Mouse (Mus musculus): ENCODE results near the gene Casp12. TPM values are rescaled to one million over a fixed set of nuclear protein-coding genes. Genes with fewer than 3 reads are reported as not detected.

The Casp12 gene
- 7.5 TPM for polyA plus RNA-seq (2012; fragmentation: generic; extraction: Trizol)

DNA sequence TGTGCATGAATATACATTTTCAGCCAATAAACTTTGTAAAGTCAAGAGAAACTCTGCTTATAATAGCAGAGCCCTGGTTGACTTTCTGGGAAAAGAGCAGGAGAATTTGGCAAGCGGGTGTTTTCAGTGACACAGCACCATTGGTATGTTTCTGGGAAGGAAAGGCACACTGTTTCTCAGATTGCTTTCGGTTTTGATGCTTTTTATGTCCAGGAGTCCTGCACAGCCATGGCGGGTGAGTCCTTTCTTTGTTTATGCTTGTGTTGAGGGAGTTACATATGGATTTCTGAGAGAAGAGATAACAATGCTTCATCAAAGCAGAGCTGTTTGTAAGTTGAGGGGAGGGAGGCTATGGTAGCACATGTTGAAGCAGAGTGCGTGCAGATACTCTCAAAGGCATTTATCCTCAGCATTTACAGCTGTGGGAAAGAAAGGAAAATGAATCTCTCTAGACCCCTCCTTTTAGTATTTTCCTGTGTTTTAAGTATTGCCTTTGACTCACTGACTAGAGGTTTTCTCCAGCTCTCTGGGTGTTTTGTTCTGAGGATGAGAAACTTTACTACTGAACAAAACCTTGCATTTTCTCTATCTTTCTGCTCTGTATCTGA, at the start of gene Casp12:
Gene Casp12, plus strand, starts transcription at position 140 of the 608 bp plus-strand sequence.
- Histone ChIP-seq H3K4me3 (peak within 1 kb of the TSS; percentile 16), H3K27me3 (ENCODE audit: control insufficient read depth, insufficient read depth, insufficient read length) (no peaks in the 10 kb centered on the region)
- TF ChIP-seq POLR2A (IDR thresholded peaks at IDR 0.05; ENCODE audit: insufficient read length, low read depth) (no peak), USF1 (IDR thresholded peaks at IDR 0.05; ENCODE audit: low read depth) (no peak), MAX (IDR thresholded peaks at IDR 0.05; ENCODE audit: low read depth) (no peak), MYOG (IDR thresholded peaks at IDR 0.05; ENCODE audit: control insufficient read depth in 1 of 3, insufficient read depth in 1 of 3, insufficient read length in 2 of 3, low read depth in 2 of 3) (no peak), CEBPB (IDR thresholded peaks at IDR 0.05; ENCODE audit: insufficient read depth, poor library complexity, severe bottlenecking) (no peak), TCF12 (IDR thresholded peaks at IDR 0.05; ENCODE audit: insufficient read depth, poor library complexity, severe bottlenecking) (no peak), MYOD1 (IDR thresholded peaks at IDR 0.05; ENCODE audit: control insufficient read depth in 1 of 3, insufficient read length in 2 of 3, low read depth in 2 of 3) (no peak), REST (IDR thresholded peaks at IDR 0.05; ENCODE audit: insufficient read depth, insufficient read length) (no peak), TCF3 (IDR thresholded peaks at IDR 0.05; ENCODE audit: insufficient read length, low read depth) (no peak)

DNA sequence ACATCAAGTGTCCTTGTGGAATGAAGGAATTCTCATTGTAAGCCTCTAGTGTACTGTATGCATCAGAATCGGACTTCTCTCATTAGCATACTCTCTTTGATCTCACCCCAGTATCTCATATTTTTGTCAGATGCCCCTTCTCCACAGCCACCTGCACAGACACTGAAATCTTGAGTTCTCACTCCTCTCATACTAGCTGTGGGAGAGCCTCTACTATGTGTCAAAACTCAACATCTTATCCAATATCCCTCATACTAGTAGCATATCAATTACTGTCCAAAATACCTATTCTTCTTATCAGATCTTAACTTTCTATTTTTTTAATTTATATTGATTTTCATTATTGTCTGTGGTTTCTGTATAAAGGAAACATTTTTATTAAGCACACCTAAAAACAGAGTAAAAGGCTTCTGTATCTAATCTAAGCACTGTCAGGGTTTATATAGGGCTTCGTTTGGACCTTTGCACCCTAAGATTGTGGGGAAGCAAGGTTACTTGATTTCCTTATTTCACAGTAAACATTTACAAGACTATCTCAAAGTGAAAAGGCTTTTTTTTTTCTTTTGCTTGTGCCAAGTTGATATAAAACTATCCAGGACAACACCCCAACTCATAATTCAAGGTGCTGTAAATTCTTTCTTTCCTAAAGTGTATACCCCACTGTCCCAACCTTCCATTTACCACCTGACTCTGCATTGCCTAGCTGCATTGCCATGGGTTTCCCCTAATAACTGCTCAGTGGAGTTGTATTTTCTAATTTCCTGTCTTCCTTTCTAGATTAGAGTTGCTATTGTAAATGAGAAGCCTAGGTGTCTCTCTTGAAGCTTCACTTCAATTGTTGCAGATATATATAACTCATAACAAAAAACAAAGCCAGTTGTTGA, 48.6 kb upstream of the Casp12 start:
- Histone ChIP-seq H3K36me3 (ENCODE audit: control insufficient read depth, insufficient read depth) (no peaks in the 10 kb centered on the region), H3K4me2 (ENCODE audit: low read depth) (no peak overlapping the region), H3K27me3 (ENCODE audit: control insufficient read depth, insufficient read depth, insufficient read length) (no peaks in the 10 kb centered on the region), H3K79me2 (ENCODE audit: control insufficient read depth, insufficient read depth) (no peaks in the 10 kb centered on the region), H3K4me3 (no peak overlapping the region), H3ac (ENCODE audit: control insufficient read depth, insufficient read length) (no peak overlapping the region)
- no peak for TF ChIP-seq MAX (IDR thresholded peaks at IDR 0.05; ENCODE audit: low read depth)
- no peak for TF ChIP-seq POLR2AphosphoS2 (IDR thresholded peaks at IDR 0.05; ENCODE audit: insufficient read length, low read depth)
- no peak for TF ChIP-seq MYOG (IDR thresholded peaks at IDR 0.05; ENCODE audit: control insufficient read depth in 1 of 3, insufficient read depth in 1 of 3, insufficient read length in 2 of 3, low read depth in 2 of 3)
- TF ChIP-seq E2F4 (IDR thresholded peaks at IDR 0.05; ENCODE audit: insufficient read depth): no peak
- TF ChIP-seq TCF12 (IDR thresholded peaks at IDR 0.05; ENCODE audit: insufficient read depth, poor library complexity, severe bottlenecking): no peak
- no peak for TF ChIP-seq USF1 (IDR thresholded peaks at IDR 0.05; ENCODE audit: low read depth)
- no peak for TF ChIP-seq POLR2A (IDR thresholded peaks at IDR 0.05; ENCODE audit: insufficient read length, low read depth)
- TF ChIP-seq MYOD1 (IDR thresholded peaks at IDR 0.05; ENCODE audit: control insufficient read depth in 1 of 3, insufficient read length in 2 of 3, low read depth in 2 of 3): no peak
- TF ChIP-seq REST (IDR thresholded peaks at IDR 0.05; ENCODE audit: insufficient read depth, insufficient read length): no peak
- no peak for TF ChIP-seq TCF3 (IDR thresholded peaks at IDR 0.05; ENCODE audit: insufficient read length, low read depth)
- TF ChIP-seq CEBPB (IDR thresholded peaks at IDR 0.05; ENCODE audit: insufficient read depth, poor library complexity, severe bottlenecking): no peak
- TF ChIP-seq SRF (IDR thresholded peaks at IDR 0.05; ENCODE audit: control insufficient read depth, insufficient read length, low read depth): no peak

More for the DNA sequence above, at the start of gene Casp12:
- no peak within 1 kb of the TSS for H3ac ChIP-seq (ENCODE audit: control insufficient read depth, insufficient read length)
- H3K4me2 ChIP-seq (ENCODE audit: low read depth): peak within 1 kb of the TSS; percentile 71
- no peaks in the 10 kb centered on the region for H3K79me2 ChIP-seq (ENCODE audit: control insufficient read depth, insufficient read depth)
- H3K36me3 ChIP-seq (ENCODE audit: control insufficient read depth, insufficient read depth): no peaks in the 10 kb centered on the region

DNA sequence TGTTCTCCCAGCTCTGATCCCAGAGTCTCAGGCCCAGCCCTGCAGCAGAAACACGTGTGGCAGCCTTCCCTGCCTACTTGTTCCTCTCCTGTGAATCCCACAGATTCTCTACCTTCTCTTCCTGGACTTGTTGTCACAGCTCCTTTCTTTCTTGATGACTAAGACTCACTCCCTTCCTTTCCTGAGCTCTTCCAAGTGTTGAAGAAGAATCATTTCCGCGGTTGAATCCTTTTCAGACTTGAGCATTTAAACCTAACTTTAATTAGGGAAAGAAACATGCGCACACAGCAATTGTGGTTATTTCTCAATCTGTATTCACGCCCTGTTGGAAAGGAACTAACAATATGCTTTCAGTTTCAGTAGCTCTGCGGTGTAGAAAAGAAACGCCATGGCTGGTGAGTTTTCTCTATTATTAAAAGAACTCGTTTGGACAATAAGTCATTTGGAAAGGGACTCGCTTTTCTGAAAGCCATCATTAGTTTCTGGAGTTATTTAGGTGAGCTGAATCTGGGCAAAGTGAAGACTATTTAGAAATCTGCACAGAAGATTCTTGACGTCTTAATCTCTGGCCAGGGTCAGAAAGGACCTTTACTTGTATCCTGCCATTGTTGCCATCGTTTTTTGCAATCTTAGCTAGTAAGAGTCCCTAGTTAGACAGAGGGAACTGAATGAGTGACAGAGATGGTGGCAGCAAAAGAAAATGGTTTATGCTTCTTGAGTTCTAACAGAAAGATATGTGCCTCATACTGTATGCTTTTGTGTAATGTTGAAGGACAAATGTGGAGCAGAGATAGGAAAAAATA, 46.7 kb upstream of the Casp12 start, which contains the start of gene Casp1:
Gene Casp1, plus strand, starts transcription at position 189 of the 803 bp plus-strand sequence.
- no peak within 1 kb of the TSS for H3K4me3 ChIP-seq
- H3K36me3 ChIP-seq (ENCODE audit: control insufficient read depth, insufficient read depth): no peaks in the 10 kb centered on the region
- no peak within 1 kb of the TSS for H3ac ChIP-seq (ENCODE audit: control insufficient read depth, insufficient read length)
- H3K79me2 ChIP-seq (ENCODE audit: control insufficient read depth, insufficient read depth): no peaks in the 10 kb centered on the region
- no peak for TF ChIP-seq MAX (IDR thresholded peaks at IDR 0.05; ENCODE audit: low read depth)
- peak within 1 kb of the TSS; percentile 51 for H3K4me2 ChIP-seq (ENCODE audit: low read depth)
- no peaks in the 10 kb centered on the region for H3K27me3 ChIP-seq (ENCODE audit: control insufficient read depth, insufficient read depth, insufficient read length)

DNA sequence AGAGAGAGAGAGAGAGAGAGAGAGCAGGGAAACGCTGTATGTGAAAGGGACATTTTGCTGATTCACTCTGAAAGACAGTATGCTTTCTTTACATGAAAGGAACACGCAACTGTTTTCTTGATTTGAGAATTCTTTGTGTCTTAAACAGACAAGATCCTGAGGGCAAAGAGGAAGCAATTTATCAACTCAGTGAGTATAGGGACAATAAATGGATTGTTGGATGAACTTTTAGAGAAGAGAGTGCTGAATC, 46.2 kb upstream of the Casp12 start:
- Histone ChIP-seq H3K36me3 (ENCODE audit: control insufficient read depth, insufficient read depth) (no peaks in the 10 kb centered on the region), H3K27me3 (ENCODE audit: control insufficient read depth, insufficient read depth, insufficient read length) (no peaks in the 10 kb centered on the region), H3K79me2 (ENCODE audit: control insufficient read depth, insufficient read depth) (no peaks in the 10 kb centered on the region), H3ac (ENCODE audit: control insufficient read depth, insufficient read length) (no peak overlapping the region), H3K4me2 (ENCODE audit: low read depth) (peak overlapping the region; percentile 51), H3K4me3 (no peak overlapping the region)
- TF ChIP-seq MYOG (IDR thresholded peaks at IDR 0.05; ENCODE audit: control insufficient read depth in 1 of 3, insufficient read depth in 1 of 3, insufficient read length in 2 of 3, low read depth in 2 of 3) (no peak), TCF3 (IDR thresholded peaks at IDR 0.05; ENCODE audit: insufficient read length, low read depth) (no peak), E2F4 (IDR thresholded peaks at IDR 0.05; ENCODE audit: insufficient read depth) (no peak), SRF (IDR thresholded peaks at IDR 0.05; ENCODE audit: control insufficient read depth, insufficient read length, low read depth) (no peak), POLR2AphosphoS2 (IDR thresholded peaks at IDR 0.05; ENCODE audit: insufficient read length, low read depth) (no peak), USF1 (IDR thresholded peaks at IDR 0.05; ENCODE audit: low read depth) (no peak), MAX (IDR thresholded peaks at IDR 0.05; ENCODE audit: low read depth) (no peak), REST (IDR thresholded peaks at IDR 0.05; ENCODE audit: insufficient read depth, insufficient read length) (no peak), CEBPB (IDR thresholded peaks at IDR 0.05; ENCODE audit: insufficient read depth, poor library complexity, severe bottlenecking) (no peak), TCF12 (IDR thresholded peaks at IDR 0.05; ENCODE audit: insufficient read depth, poor library complexity, severe bottlenecking) (no peak), MYOD1 (IDR thresholded peaks at IDR 0.05; ENCODE audit: control insufficient read depth in 1 of 3, insufficient read length in 2 of 3, low read depth in 2 of 3) (no peak), POLR2A (IDR thresholded peaks at IDR 0.05; ENCODE audit: insufficient read length, low read depth) (no peak)

All from myocyte (in vitro differentiated cells).